Mouse (Mus musculus) spleen, postnatal 10 days (tissue): Measurements from ENCODE around the gene Mrgprb8.
"Not testable (repeated sequence)": the region's sequence is repeated elsewhere in the genome, so short reads cannot be mapped to it uniquely, and the experiment has no call there.

Experiments
- DNase-seq, 2 experiments: peaks; one replicate each; pipeline ENCODE4 v3.0.0; 2021 to 2022; ENCODE audit warnings: low spot score in 2 of 2

Gene Mrgprb8

DNA sequence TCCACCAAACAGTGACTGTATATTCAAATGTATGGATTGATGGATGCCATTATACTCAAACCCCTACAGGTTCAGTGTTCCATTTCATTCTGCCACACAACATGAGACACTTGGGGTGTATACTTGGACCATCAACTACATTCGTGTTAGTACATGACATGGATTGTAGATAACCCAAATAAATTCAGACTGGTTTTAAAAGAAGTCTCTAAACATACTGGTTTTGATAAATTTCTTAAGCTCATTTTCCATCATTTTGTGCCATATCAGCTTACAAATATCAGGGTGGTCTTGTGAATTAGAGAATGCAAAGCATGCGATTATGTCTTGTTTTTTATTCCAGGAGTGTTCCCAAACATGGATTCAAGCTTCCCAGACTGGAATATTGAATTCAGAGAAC, at the start of gene Mrgprb8:
Mrgprb8 (plus strand) TSS at position 301 of the 400 bp plus-strand sequence.
- DNase-seq: no peak

- not testable (repeated sequence) for DNase-seq
These were observed 47.6 kb downstream of the Mrgprb8 start for GRCm38 (mm10) chr7:48435936-48436335.

DNA sequence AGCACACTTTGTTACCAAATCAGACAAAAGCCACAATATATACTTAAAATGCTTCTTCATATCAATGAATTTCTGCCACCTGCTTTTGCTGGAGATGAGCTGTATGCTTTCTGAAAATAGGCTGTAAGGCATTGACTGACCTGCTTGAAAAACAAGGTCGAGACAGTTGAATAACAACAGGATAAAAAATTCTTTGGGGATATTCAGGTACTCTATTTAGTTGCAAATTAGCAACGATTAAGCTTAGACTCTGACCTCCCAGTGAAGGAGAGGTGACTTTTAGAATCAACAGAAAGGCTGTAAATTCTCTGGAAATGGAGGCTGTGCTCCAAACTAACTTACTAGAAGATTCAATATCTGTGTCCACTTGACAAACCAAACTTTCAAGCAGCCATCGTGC, 48.3 kb downstream of the Mrgprb8 start:
- DNase-seq: no peak
